Mouse (Mus musculus) brown adipose tissue, adult 24 weeks (tissue): Measurements from ENCODE around the gene Stac2. TPM values are rescaled to one million over a fixed set of nuclear protein-coding genes. Genes with fewer than 3 reads are reported as not detected.

Source experiments
- H3K27ac ChIP-seq: fragments of 200-500 bp; replicated peaks from 2 replicates; pipeline ENCODE4 v1.5.1; 2012; ENCODE audit warnings: low read depth, mild to moderate bottlenecking, low read length
- H3K4me1 ChIP-seq: fragments of 200-500 bp; 2 replicates; pipeline ENCODE4 v1.6.1; 2012; ENCODE audit warnings: low read length, mixed read lengths; ENCODE audit not compliant: control insufficient read depth, insufficient read depth, insufficient read length
- H3K4me3 ChIP-seq: fragments of 200-500 bp; 2 replicates; pipeline ENCODE4 v1.5.1; 2012; ENCODE audit warnings: low read depth, mild to moderate bottlenecking, low read length, moderate library complexity; ENCODE audit not compliant: insufficient read depth
- polyA plus RNA-seq: library from polyadenylated mRNA; stranded (reverse); fragments of >200 nt; gene quantifications from 2 replicates; pipeline ENCODE4 v1.2.4, GENCODE M21; 2012; ENCODE audit not compliant: missing spikeins, insufficient read depth, insufficient read length

Stac2 gene
- polyA plus RNA-seq, 1 experiment: 0.44 TPM

GRCm38 (mm10) chr11:98060104-98060692, 6.9 kb upstream of the Stac2 start:
- Histone ChIP-seq H3K4me1 (no peaks in the 10 kb centered on the region; the same call in 1 of the 2 replicates), H3K27ac (no peak overlapping the region)

GRCm38 (mm10) chr11:98059662-98060061, 6.4 kb upstream of the Stac2 start:
- Histone ChIP-seq H3K27ac (no peak overlapping the region), H3K4me1 (no peaks in the 10 kb centered on the region; the same call in 1 of the 2 replicates), H3K4me3 (no peak overlapping the region)

More at GRCm38 (mm10) chr11:98060104-98060692, 6.9 kb upstream of the Stac2 start:
- no peak overlapping the region for H3K4me3 ChIP-seq

GRCm38 (mm10) chr11:98057998-98058397, 4.7 kb upstream of the Stac2 start:
- no peak overlapping the region for H3K4me3 ChIP-seq
- no peak overlapping the region for H3K27ac ChIP-seq
- no peaks in the 10 kb centered on the region; the same call in 1 of the 2 replicates for H3K4me1 ChIP-seq

- H3K27ac ChIP-seq: no peak overlapping the region
- H3K4me1 ChIP-seq: no peaks in the 10 kb centered on the region; the same call in 1 of the 2 replicates
These were observed 4.2 kb upstream of the Stac2 start for GRCm38 (mm10) chr11:98057466-98057865.

GRCm38 (mm10) chr11:98052129-98052988, 903 bp downstream of the Stac2 start:
- no peak overlapping the region for H3K27ac ChIP-seq
- H3K4me1 ChIP-seq: no peaks in the 10 kb centered on the region
- H3K4me3 ChIP-seq: peak overlapping the region; percentile 54

More at GRCm38 (mm10) chr11:98057466-98057865, 4.2 kb upstream of the Stac2 start:
- H3K4me3 ChIP-seq: no peak overlapping the region

- H3K27ac ChIP-seq: no peak overlapping the region
- peak overlapping the region; percentile 54; the same call in 1 of the 2 replicates for H3K4me3 ChIP-seq
These were observed 1.6 kb downstream of the Stac2 start for GRCm38 (mm10) chr11:98051611-98052128.

GRCm38 (mm10) chr11:98050940-98051339, 2.3 kb downstream of the Stac2 start:
- Histone ChIP-seq H3K27ac (no peak overlapping the region), H3K4me3 (no peak overlapping the region), H3K4me1 (no peaks in the 10 kb centered on the region)

More at GRCm38 (mm10) chr11:98051611-98052128, 1.6 kb downstream of the Stac2 start:
- H3K4me1 ChIP-seq: no peaks in the 10 kb centered on the region

- Histone ChIP-seq H3K4me3 (no peak overlapping the region), H3K27ac (no peak overlapping the region), H3K4me1 (no peaks in the 10 kb centered on the region)
These were observed 2.8 kb downstream of the Stac2 start for GRCm38 (mm10) chr11:98050520-98050815.

GRCm38 (mm10) chr11:98049672-98050519, 3.4 kb downstream of the Stac2 start:
- Histone ChIP-seq H3K4me1 (no peaks in the 10 kb centered on the region), H3K27ac (no peak overlapping the region), H3K4me3 (no peak overlapping the region)

- Histone ChIP-seq H3K4me3 (no peak overlapping the region), H3K27ac (no peak overlapping the region), H3K4me1 (no peaks in the 10 kb centered on the region)
These were observed 5.5 kb downstream of the Stac2 start for GRCm38 (mm10) chr11:98047745-98048144.

GRCm38 (mm10) chr11:98046466-98046865, 6.8 kb downstream of the Stac2 start:
- Histone ChIP-seq H3K4me3 (no peak overlapping the region), H3K27ac (no peak overlapping the region), H3K4me1 (no peaks in the 10 kb centered on the region)

GRCm38 (mm10) chr11:98045596-98045995, 7.7 kb downstream of the Stac2 start:
- H3K4me1 ChIP-seq: no peaks in the 10 kb centered on the region
- no peak overlapping the region for H3K4me3 ChIP-seq
- H3K27ac ChIP-seq: no peak overlapping the region

- H3K4me1 ChIP-seq: no peaks in the 10 kb centered on the region
- no peak overlapping the region for H3K27ac ChIP-seq
- H3K4me3 ChIP-seq: no peak overlapping the region
These were observed 9.2 kb downstream of the Stac2 start for GRCm38 (mm10) chr11:98044074-98044473.

- H3K27ac ChIP-seq: no peak overlapping the region
- no peak overlapping the region for H3K4me3 ChIP-seq
- H3K4me1 ChIP-seq: no peaks in the 10 kb centered on the region
These were observed 10.5 kb downstream of the Stac2 start for GRCm38 (mm10) chr11:98042741-98043140.

- H3K4me1 ChIP-seq: peaks cover 2% of the 10 kb centered on the region; the same call in 1 of the 2 replicates
- H3K4me3 ChIP-seq: no peak overlapping the region
These were observed 12.3 kb downstream of the Stac2 start for GRCm38 (mm10) chr11:98040975-98041374.

More at GRCm38 (mm10) chr11:98040975-98041374, 12.3 kb downstream of the Stac2 start:
- H3K27ac ChIP-seq: no peak overlapping the region
